Mouse (Mus musculus) E14TG2a.4 (cell line): Measurements from ENCODE around the gene Cluh.

Source experiments
- CTCF ChIP-seq: conservative IDR thresholded peaks from 2 replicates; pipeline ENCODE4 v1.5.1; 2014; ENCODE audit warnings: low read length
- NANOG ChIP-seq: IDR thresholded peaks from 2 replicates; pipeline ENCODE4 v1.6.1; 2014; ENCODE audit warnings: borderline replicate concordance, low read length, mixed read lengths
- POU5F1 ChIP-seq: IDR thresholded peaks from 2 replicates; pipeline ENCODE4 v1.6.1; 2014; ENCODE audit warnings: low read length, borderline replicate concordance

GRCm38 (mm10) chr11:74631880-74632789 lies 17.2 kb upstream of the Cluh start:
- TF ChIP-seq CTCF (no peak), NANOG (no peak), POU5F1 (no peak)
